8 mouse cellular contexts compared by ENCODE assay signal in the genomic region with DNA sequence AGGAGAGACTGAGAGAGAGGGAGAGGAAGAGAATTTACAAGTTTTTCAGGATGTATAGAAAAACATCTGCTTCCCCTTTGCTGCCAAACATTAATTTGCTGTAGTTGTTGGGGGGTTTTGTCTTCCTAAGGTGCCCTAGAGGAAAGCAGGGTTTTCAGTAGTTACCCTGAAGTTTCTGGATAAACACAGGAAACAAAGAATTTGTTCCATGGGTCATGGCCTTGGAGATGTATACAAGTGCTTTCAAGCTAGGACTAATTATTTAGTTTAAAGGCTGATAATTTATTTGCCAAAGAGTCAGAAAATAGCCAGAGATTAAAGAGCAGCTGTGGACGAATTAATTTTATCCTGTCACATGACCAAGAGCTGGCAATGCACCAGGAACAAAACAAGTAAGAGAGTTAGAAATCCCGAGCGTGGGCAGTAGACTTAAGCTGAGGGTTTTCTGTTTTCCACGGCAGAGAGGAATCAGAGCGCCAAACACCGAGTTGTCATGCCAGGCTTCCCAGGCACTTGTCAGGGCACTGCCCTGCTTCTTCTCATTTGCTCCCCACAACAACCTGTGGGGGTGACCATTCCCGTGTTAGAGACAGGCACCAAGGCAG.
DNase-seq lines count a peak whose midpoint lies in the region; ATAC-seq and TF ChIP-seq lines count a peak whose summit lies in the region.

No protein-coding gene starts in this region.

- no peak overlapping the region for H3K9ac ChIP-seq in lung, postnatal 0 days (replicated peaks; ENCODE audit: low read depth)

- peak; percentile 28 for ATAC-seq in lung, postnatal 0 days

- no peak for TF ChIP-seq CTCF in layer of hippocampus, adult 2 months (conservative IDR thresholded peaks at IDR 0.05)
- TF ChIP-seq CTCF in lung, postnatal 0 days (IDR thresholded peaks at IDR 0.05): no peak
- TF ChIP-seq CTCF in cerebellum, adult 2 months (IDR thresholded peaks at IDR 0.05; ENCODE audit: borderline replicate concordance, insufficient read depth, low read depth, low read length): no peak

- H3K4me2 ChIP-seq in lung, postnatal 0 days (replicated peaks; ENCODE audit: low read depth, low read length): no peak overlapping the region

- no peaks in the 10 kb centered on the region for H3K27me3 ChIP-seq in lung, postnatal 0 days (replicated peaks; ENCODE audit: insufficient read depth, low read length)
- no peaks in the 10 kb centered on the region for H3K27me3 ChIP-seq in cerebellum, adult 2 months (ENCODE audit: control insufficient read depth, insufficient read depth, low read length)

- no peak overlapping the region; the same call in 1 of the 2 replicates for H3K27ac ChIP-seq in layer of hippocampus, adult 2 months
- no peak overlapping the region for H3K27ac ChIP-seq in lung, postnatal 0 days (ENCODE audit: low read length)
- no peak overlapping the region for H3K27ac ChIP-seq in cerebellum, adult 2 months (ENCODE audit: insufficient read depth, low read length)

- H3K36me3 ChIP-seq in lung, postnatal 0 days (ENCODE audit: insufficient read depth, low read length): no peaks in the 10 kb centered on the region

- TF ChIP-seq POLR2A in cerebellum, adult 2 months (IDR thresholded peaks at IDR 0.05; ENCODE audit: borderline replicate concordance, insufficient read depth, low read length): no peak

- no peak overlapping the region for H3K4me3 ChIP-seq in layer of hippocampus, adult 2 months
- no peak overlapping the region for H3K4me3 ChIP-seq in lung, postnatal 0 days (ENCODE audit: low read depth, low read length)
- H3K4me3 ChIP-seq in cerebellum, adult 2 months (replicated peaks; ENCODE audit: insufficient read depth, low read depth, low read length): no peak overlapping the region

- H3K9me3 ChIP-seq in lung, postnatal 0 days (ENCODE audit: low read length): no peaks in the 10 kb centered on the region

- H3K4me1 ChIP-seq in lung, postnatal 0 days (ENCODE audit: insufficient read depth, low read depth, low read length): no peaks in the 10 kb centered on the region
- no peaks in the 10 kb centered on the region for H3K4me1 ChIP-seq in cerebellum, adult 2 months (ENCODE audit: control insufficient read depth, insufficient read depth, low read length)

- no peak for TF ChIP-seq EP300 in lung, postnatal 0 days (IDR thresholded peaks at IDR 0.05)

- WGBS in lung, postnatal 0 days: 16% methylated on average over 7 of the region's 7 CpGs
- WGBS in cerebellum, adult 2 months: 38% methylated on average over 7 of the region's 7 CpGs

- DNase-seq in layer of hippocampus, adult 2 months (ENCODE audit: low spot score in 2 of 2): peak; percentile 25 to 43
- no peak for DNase-seq in layer of hippocampus, adult 11-12 months (ENCODE audit: low spot score)
- peak; percentile 16 to 55 for DNase-seq in heart, adult 9 months (ENCODE audit: low spot score in 2 of 2)
- DNase-seq in kidney, adult 18-20 months: peak; percentile 51
- DNase-seq in lung, postnatal 0 days (ENCODE audit: low spot score): peak; percentile 52
- no peak for DNase-seq in cerebellum, postnatal 14 days
- DNase-seq in cerebellum, adult 2 months: no peak
- no peak for DNase-seq in MN1 (ENCODE audit: low spot score)

Comparison
In these comparisons a context has a peak if more than half of its experiments do, and no peak if none do; other contexts are left out.
1. DNase-seq: peak in layer of hippocampus, adult 2 months (2 of 2), heart, adult 9 months (2 of 2), kidney, adult 18-20 months (single experiment) and lung, postnatal 0 days (single experiment); none in layer of hippocampus, adult 11-12 months (single experiment), cerebellum, postnatal 14 days (0 of 2), cerebellum, adult 2 months (0 of 2) and MN1 (single experiment).